Mouse (Mus musculus) bone marrow macrophage, adult 2 months (primary cell): Measurements from ENCODE around the gene Olfr1197. TPM values are rescaled to one million over a fixed set of nuclear protein-coding genes. Genes with fewer than 3 reads are reported as not detected.

ENCODE experiments used
- H3K27ac ChIP-seq: 2 replicates; pipeline ENCODE4 v1.5.1; 2012; ENCODE audit warnings: low read depth, low read length; ENCODE audit not compliant: insufficient read depth
- H3K4me1 ChIP-seq: 2 replicates; pipeline ENCODE4 v1.6.1; 2012; ENCODE audit warnings: low read length; ENCODE audit not compliant: control insufficient read depth, insufficient read depth
- H3K4me3 ChIP-seq: 2 replicates; pipeline ENCODE4 v1.5.1; 2012; ENCODE audit warnings: mild to moderate bottlenecking, low read length, moderate library complexity; ENCODE audit not compliant: insufficient read depth
- CTCF ChIP-seq: IDR thresholded peaks from 2 replicates; pipeline ENCODE4 v1.5.1; 2012; ENCODE audit warnings: low read depth, mild to moderate bottlenecking, low read length, moderate library complexity
- POLR2A ChIP-seq: IDR thresholded peaks from 2 replicates; pipeline ENCODE4 v1.6.1; 2012; ENCODE audit warnings: mild to moderate bottlenecking, low read depth, low read length, borderline replicate concordance
- polyA plus RNA-seq: library from polyadenylated mRNA; stranded (reverse); fragments of >200 nt; gene quantifications from 2 replicates; pipeline ENCODE4 v1.2.4, GENCODE M21; 2012; ENCODE audit not compliant: missing spikeins, insufficient read depth, insufficient read length

The Olfr1197 gene
- not detected in 2 replicates for polyA plus RNA-seq

GRCm38 (mm10) chr2:88732266-88732665 is at the start of gene Olfr1197:
TSS of gene Olfr1197 (minus strand) at chr2:88732366.
- TF ChIP-seq POLR2A: no peak
- no peak for TF ChIP-seq CTCF
- Histone ChIP-seq H3K27ac (no peak within 1 kb of the TSS), H3K4me3 (no peak within 1 kb of the TSS), H3K4me1 (no peaks in the 10 kb centered on the region)

- TF ChIP-seq POLR2A (no peak), CTCF (no peak)
- H3K27ac ChIP-seq: no peak within 1 kb of the TSS
- H3K4me1 ChIP-seq: no peaks in the 10 kb centered on the region
- H3K4me3 ChIP-seq: no peak within 1 kb of the TSS
Observed at GRCm38 (mm10) chr2:88770388-88770787, 38.2 kb upstream of the Olfr1197 start, which contains the start of gene Olfr1200. TSS of gene Olfr1200 (minus strand) at chr2:88770488.

DNA sequence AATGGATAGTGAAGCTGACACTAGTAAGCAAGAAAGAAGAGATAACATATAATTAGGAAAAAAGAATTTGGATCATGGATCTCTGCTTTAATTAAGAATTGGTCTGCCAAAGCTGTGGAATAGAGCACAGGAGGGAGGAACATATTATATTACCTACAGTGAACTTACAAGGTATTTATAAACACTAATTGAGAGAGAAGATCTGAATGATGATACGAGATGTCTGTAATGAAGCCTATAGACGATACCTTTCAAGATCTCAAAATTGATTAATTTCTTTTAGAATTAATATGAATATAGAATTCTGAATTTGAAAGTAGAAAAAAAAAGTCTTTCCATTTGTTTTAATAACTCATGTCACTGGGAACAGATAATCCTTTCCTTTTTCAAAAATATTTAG is 28.2 kb upstream of the Olfr1197 start, which contains the start of gene Olfr1199:
TSS of gene Olfr1199 (minus strand) at position 101 of the 400 bp plus-strand sequence.
- TF ChIP-seq POLR2A (no peak), CTCF (no peak)

GRCm38 (mm10) chr2:88751270-88751669 is 19.1 kb upstream of the Olfr1197 start, which contains the start of gene Olfr1198:
TSS of gene Olfr1198 (minus strand) at chr2:88751370.
- TF ChIP-seq POLR2A (no peak), CTCF (no peak)
- H3K4me3 ChIP-seq: no peak within 1 kb of the TSS
- no peaks in the 10 kb centered on the region for H3K4me1 ChIP-seq

More for the DNA sequence above, 28.2 kb upstream of the Olfr1197 start, which contains the start of gene Olfr1199:
- H3K4me3 ChIP-seq: no peak within 1 kb of the TSS
- no peak within 1 kb of the TSS for H3K27ac ChIP-seq
- no peaks in the 10 kb centered on the region for H3K4me1 ChIP-seq

DNA sequence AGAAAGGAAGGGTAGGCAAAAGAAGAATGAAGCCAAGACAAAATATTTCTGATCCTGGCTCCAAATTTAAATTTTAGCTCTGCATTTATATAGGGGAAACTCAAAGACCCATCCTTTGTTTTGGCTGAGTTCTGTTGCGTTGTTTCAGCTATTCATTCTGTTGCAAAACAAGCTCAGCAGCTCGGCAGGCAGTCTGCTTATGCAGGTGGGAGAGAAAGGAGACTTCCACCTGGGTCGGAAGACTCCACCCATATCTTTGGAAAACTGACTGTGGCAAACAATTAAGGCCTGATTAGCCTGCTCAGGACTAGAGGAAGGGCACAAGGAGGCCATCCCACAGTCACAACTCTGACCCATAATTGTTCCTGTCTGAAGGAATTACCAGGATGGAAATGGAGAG is 11.2 kb upstream of the Olfr1197 start:
- Histone ChIP-seq H3K4me1 (no peaks in the 10 kb centered on the region), H3K4me3 (no peak overlapping the region)
- TF ChIP-seq CTCF (no peak), POLR2A (no peak)

More at GRCm38 (mm10) chr2:88751270-88751669, 19.1 kb upstream of the Olfr1197 start, which contains the start of gene Olfr1198:
- no peak within 1 kb of the TSS for H3K27ac ChIP-seq

DNA sequence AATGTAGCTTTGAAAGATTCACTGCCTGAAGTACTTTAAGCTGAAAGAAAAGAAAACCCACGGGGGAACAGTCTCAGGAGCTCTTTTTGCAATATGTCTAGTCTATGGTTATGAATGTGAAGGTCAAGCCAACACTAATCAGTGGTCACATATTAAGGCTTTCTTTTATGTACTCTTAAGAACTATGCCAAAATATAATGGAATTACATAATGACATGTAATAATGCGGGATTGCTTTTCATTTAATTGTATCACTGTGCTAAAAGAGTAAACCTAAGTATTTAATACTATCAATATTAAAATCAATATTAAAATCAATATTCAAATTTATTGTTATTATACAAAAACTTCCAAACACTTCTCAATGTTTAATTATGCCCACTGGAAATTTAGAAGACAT is 27.7 kb downstream of the Olfr1197 start, which contains the start of gene Olfr1196:
TSS of gene Olfr1196 (minus strand) at position 101 of the 400 bp plus-strand sequence.
- TF ChIP-seq POLR2A (no peak), CTCF (no peak)

More for the DNA sequence above, 11.2 kb upstream of the Olfr1197 start:
- H3K27ac ChIP-seq: no peak overlapping the region

GRCm38 (mm10) chr2:88689087-88689486 is 43.1 kb downstream of the Olfr1197 start, which contains the start of gene Olfr1195:
TSS of gene Olfr1195 (minus strand) at chr2:88689187.
- Histone ChIP-seq H3K4me3 (no peak within 1 kb of the TSS), H3K27ac (no peak within 1 kb of the TSS), H3K4me1 (no peaks in the 10 kb centered on the region)
- TF ChIP-seq CTCF: no peak
- TF ChIP-seq POLR2A: no peak

More for the DNA sequence above, 27.7 kb downstream of the Olfr1197 start, which contains the start of gene Olfr1196:
- H3K4me1 ChIP-seq: no peaks in the 10 kb centered on the region
- H3K4me3 ChIP-seq: no peak within 1 kb of the TSS
- no peak within 1 kb of the TSS for H3K27ac ChIP-seq

Other genes starting within 250 kb of the Olfr1197 start
- gene Olfr1184, start 248.8 kb downstream of the Olfr1197 start, polyA plus RNA-seq: not detected in 2 replicates
- gene Olfr1185-ps1, start 239.0 kb downstream of the Olfr1197 start, polyA plus RNA-seq: not detected in 2 replicates
- not detected in 2 replicates for gene Olfr1186, start 213.8 kb downstream of the Olfr1197 start, polyA plus RNA-seq
- gene Olfr1188, start 175.4 kb downstream of the Olfr1197 start, polyA plus RNA-seq: not detected in 2 replicates
- gene Olfr1189, start 145.9 kb downstream of the Olfr1197 start, polyA plus RNA-seq: not detected in 2 replicates
- 0.12 TPM in 1 of 2 replicates, not detected in the other for gene Olfr1191-ps1, start 91.8 kb downstream of the Olfr1197 start, polyA plus RNA-seq
- 0.12 TPM in 1 of 2 replicates, not detected in the other for gene Olfr1192-ps1, start 83.9 kb downstream of the Olfr1197 start, polyA plus RNA-seq
- gene Olfr1193, start 56.7 kb downstream of the Olfr1197 start, polyA plus RNA-seq: 0.45 TPM in 1 of 2 replicates, not detected in the other
- gene Olfr1195, start 43.2 kb downstream of the Olfr1197 start, polyA plus RNA-seq: not detected in 2 replicates
- not detected in 2 replicates for gene Olfr1196, start 27.8 kb downstream of the Olfr1197 start, polyA plus RNA-seq
- not detected in 2 replicates for gene Olfr1198, start 19.0 kb upstream of the Olfr1197 start, polyA plus RNA-seq
- gene Olfr1199, start 28.1 kb upstream of the Olfr1197 start, polyA plus RNA-seq: not detected in 2 replicates
- not detected in 2 replicates for gene Olfr1200, start 38.1 kb upstream of the Olfr1197 start, polyA plus RNA-seq
- not detected in 2 replicates for gene Olfr1201, start 60.7 kb upstream of the Olfr1197 start, polyA plus RNA-seq
- gene Olfr1202, start 82.1 kb upstream of the Olfr1197 start, polyA plus RNA-seq: not detected in 2 replicates
- gene Olfr1205, start 97.4 kb upstream of the Olfr1197 start, polyA plus RNA-seq: not detected in 2 replicates
- gene Olfr1204, start 116.9 kb upstream of the Olfr1197 start, polyA plus RNA-seq: not detected in 2 replicates
- gene Olfr1206, start 130.9 kb upstream of the Olfr1197 start, polyA plus RNA-seq: not detected in 2 replicates
- gene Olfr1208, start 169.9 kb upstream of the Olfr1197 start, polyA plus RNA-seq: not detected in 2 replicates
- not detected in 2 replicates for gene Olfr1209, start 182.8 kb upstream of the Olfr1197 start, polyA plus RNA-seq
- gene Olfr1211, start 205.7 kb upstream of the Olfr1197 start, polyA plus RNA-seq: not detected in 2 replicates
- gene Olfr1212, start 221.6 kb upstream of the Olfr1197 start, polyA plus RNA-seq: not detected in 2 replicates
- not detected in 2 replicates for gene Gm13762, start 247.9 kb upstream of the Olfr1197 start, polyA plus RNA-seq